Mouse (Mus musculus) brown adipose tissue, adult 24 weeks (tissue): ENCODE data around the gene Ankrd34c. TPM values are rescaled to one million over a fixed set of nuclear protein-coding genes. Genes with fewer than 3 reads are reported as not detected.

ENCODE experiments used
- H3K27ac ChIP-seq: fragments of 200-500 bp; replicated peaks from 2 replicates; pipeline ENCODE4 v1.5.1; 2012; ENCODE audit warnings: low read depth, mild to moderate bottlenecking, low read length
- H3K4me1 ChIP-seq: fragments of 200-500 bp; 2 replicates; pipeline ENCODE4 v1.6.1; 2012; ENCODE audit warnings: low read length, mixed read lengths; ENCODE audit not compliant: control insufficient read depth, insufficient read depth, insufficient read length
- H3K4me3 ChIP-seq: fragments of 200-500 bp; 2 replicates; pipeline ENCODE4 v1.5.1; 2012; ENCODE audit warnings: low read depth, mild to moderate bottlenecking, low read length, moderate library complexity; ENCODE audit not compliant: insufficient read depth
- polyA plus RNA-seq: library from polyadenylated mRNA; stranded (reverse); fragments of >200 nt; gene quantifications from 2 replicates; pipeline ENCODE4 v1.2.4, GENCODE M21; 2012; ENCODE audit not compliant: missing spikeins, insufficient read depth, insufficient read length

Ankrd34c gene
- polyA plus RNA-seq, 1 experiment = not detected

GRCm38 (mm10) chr9:89700910-89701457 is 37.3 kb downstream of the Ankrd34c start:
- Histone ChIP-seq H3K27ac (no peak overlapping the region), H3K4me1 (no peaks in the 10 kb centered on the region), H3K4me3 (no peak overlapping the region)

DNA sequence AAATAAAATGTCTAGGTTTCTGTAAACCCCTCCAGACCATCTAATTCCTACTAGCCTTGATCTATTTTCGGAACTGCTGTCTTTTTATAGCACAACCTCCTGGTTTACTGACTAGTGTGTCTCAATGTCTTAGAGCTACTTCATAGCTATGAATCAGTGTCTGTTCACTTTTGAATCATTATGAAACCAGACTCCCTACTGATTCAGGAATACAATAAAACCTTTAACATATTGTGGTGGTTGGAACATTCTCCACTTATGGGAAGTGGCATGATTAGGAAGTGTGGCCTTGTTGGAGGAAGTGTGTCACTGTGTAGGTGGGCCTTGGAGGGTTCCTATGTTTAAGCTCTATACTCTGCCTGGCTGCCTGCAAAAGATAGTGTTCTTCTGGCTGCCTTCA is 43.1 kb downstream of the Ankrd34c start:
- Histone ChIP-seq H3K4me3 (no peak overlapping the region), H3K4me1 (no peaks in the 10 kb centered on the region), H3K27ac (no peak overlapping the region)

GRCm38 (mm10) chr9:89693670-89694069 is 44.6 kb downstream of the Ankrd34c start:
- Histone ChIP-seq H3K4me3 (no peak overlapping the region), H3K27ac (no peak overlapping the region), H3K4me1 (no peaks in the 10 kb centered on the region)

GRCm38 (mm10) chr9:89689179-89689578 is 49.1 kb downstream of the Ankrd34c start:
- Histone ChIP-seq H3K27ac (no peak overlapping the region), H3K4me1 (no peaks in the 10 kb centered on the region), H3K4me3 (no peak overlapping the region)

DNA sequence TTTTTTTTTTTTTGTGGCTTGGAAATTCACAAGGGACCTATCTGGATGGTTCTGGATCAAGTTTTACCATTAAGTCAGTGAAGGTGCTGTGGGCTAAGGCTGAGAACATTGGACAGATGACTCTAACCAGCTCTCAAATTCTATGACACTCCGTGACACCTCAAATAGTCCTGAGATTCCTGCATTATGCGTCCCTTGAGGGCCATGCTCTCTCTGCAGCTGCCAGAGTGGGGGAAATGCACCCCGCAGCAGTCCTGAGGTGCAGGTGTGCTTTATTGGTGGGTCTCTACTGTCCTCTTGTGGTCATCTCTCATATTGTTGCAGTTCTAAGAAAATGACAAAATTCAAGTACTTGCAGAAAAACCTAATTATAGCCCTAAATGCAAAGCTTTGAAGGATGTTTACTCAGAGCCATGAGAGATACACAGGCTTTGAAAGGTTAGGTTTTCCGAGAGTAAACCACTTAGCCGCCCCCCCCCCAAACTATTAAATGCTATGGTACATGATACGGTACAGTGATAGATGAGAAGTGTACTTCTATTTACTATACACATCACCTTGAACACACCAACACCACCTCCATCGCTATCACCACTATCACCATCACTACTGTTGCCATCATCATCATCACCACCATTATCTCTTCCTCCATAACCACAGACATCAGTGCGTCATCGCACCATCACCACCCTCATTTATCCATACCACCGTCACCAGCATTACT is 50.6 kb downstream of the Ankrd34c start:
- H3K27ac ChIP-seq = no peak overlapping the region
- no peak overlapping the region for H3K4me3 ChIP-seq
- no peaks in the 10 kb centered on the region for H3K4me1 ChIP-seq

DNA sequence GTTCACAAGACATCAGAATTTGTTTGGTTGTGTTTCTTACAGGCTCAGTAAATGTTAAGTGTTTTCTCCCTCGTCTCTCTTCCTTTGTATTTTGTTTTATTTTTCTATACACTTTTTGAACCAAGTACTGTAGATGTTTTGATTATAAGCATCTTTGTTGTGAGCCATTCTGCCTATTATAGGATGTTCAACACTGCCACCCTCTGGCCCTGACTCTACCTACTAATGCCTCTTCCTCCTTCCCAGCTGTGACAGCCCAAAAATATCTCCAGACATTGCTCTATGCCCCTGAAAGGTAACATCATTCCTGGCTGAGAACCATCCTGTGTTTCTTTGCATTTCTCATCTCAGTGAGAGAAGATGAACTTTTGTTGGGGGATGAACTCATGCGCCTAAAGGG is 52.0 kb downstream of the Ankrd34c start:
- H3K4me3 ChIP-seq = no peak overlapping the region
- H3K4me1 ChIP-seq = no peaks in the 10 kb centered on the region
- H3K27ac ChIP-seq = no peak overlapping the region

GRCm38 (mm10) chr9:89678974-89679373 is 59.3 kb downstream of the Ankrd34c start:
- H3K4me1 ChIP-seq = no peaks in the 10 kb centered on the region
- no peak overlapping the region for H3K4me3 ChIP-seq
- H3K27ac ChIP-seq = no peak overlapping the region

Other genes with a start within 250 kb of the Ankrd34c start
- gene Minar1, start 115.3 kb downstream of the Ankrd34c start, polyA plus RNA-seq = not detected in 2 replicates
- gene Tmed3, start 33.4 kb downstream of the Ankrd34c start, polyA plus RNA-seq = 34.1 and 35.1 TPM in 2 replicates
- gene Rasgrf1, start 171.4 kb upstream of the Ankrd34c start, polyA plus RNA-seq = not detected in 2 replicates